Mouse (Mus musculus): ENCODE measurements around the gene H2-M1. TPM values are rescaled to one million over a fixed set of nuclear protein-coding genes. Genes with fewer than 3 reads are reported as not detected.

The H2-M1 gene
- total RNA-seq (2021) = not detected
- long read RNA-seq, experiment 1 = 0 reads
- long read RNA-seq, experiment 2 = 0 reads

- no peak for DNase-seq
- intact Hi-C loops (cut with DNase I) = no loop called here
Observed at GRCm38 (mm10) chr17:36672119-36672518, at the start of gene H2-M1. H2-M1 (minus strand) TSS chr17:36672219.

GRCm38 (mm10) chr17:36697693-36698092 is 25.7 kb upstream of the H2-M1 start:
- intact Hi-C loops (cut with DNase I) = no loop called here
- no peak for DNase-seq

- no peak for DNase-seq
- intact Hi-C loops (cut with DNase I) = no loop called here
Observed at GRCm38 (mm10) chr17:36642566-36642965, 29.5 kb downstream of the H2-M1 start, which contains the start of gene H2-M9. H2-M9 (minus strand) TSS chr17:36642666.

Other genes starting within 250 kb of the H2-M1 start
- not detected for gene H2-M10.4, start 209.9 kb downstream of the H2-M1 start, total RNA-seq (2021)
- not detected for gene H2-M11, start 125.1 kb downstream of the H2-M1 start, total RNA-seq (2021)
- under 1 TPM in 1 of 2 experiments, not detected in 1; 0.26 TPM for gene H2-M9, start 29.6 kb downstream of the H2-M1 start, total RNA-seq (2021)
- not detected for gene H2-M10.5, start 100.7 kb upstream of the H2-M1 start, total RNA-seq (2021)
- not detected for gene H2-M10.6, start 140.0 kb upstream of the H2-M1 start, total RNA-seq (2021)
- 10 to 100 TPM; 20.6 to 23.4 TPM for gene Trim26, start 164.9 kb upstream of the H2-M1 start, total RNA-seq (2021)
- gene Trim15, start 195.0 kb upstream of the H2-M1 start, total RNA-seq (2021) = not detected
- 1 to 10 TPM; 2.0 to 2.5 TPM for gene Trim10, start 197.4 kb upstream of the H2-M1 start, total RNA-seq (2021)
- gene Trim40, start 217.9 kb upstream of the H2-M1 start, total RNA-seq (2021) = not detected
- not detected for gene Trim31, start 225.9 kb upstream of the H2-M1 start, total RNA-seq (2021)